Mouse (Mus musculus) adrenal gland, postnatal 36 days (tissue): ENCODE results near the gene Fam129c. TPM values are rescaled to one million over a fixed set of nuclear protein-coding genes. Genes with fewer than 3 reads are reported as not detected.

Experiments
- microRNA-seq: library from miRNA; unstranded; fragments of <30 nt; microRNA quantifications from one replicate; pipeline ENCODE4 v1.2.0, GENCODE M21; 2021
- total RNA-seq, 2 experiments: library from RNA; stranded (reverse); gene quantifications; 2 replicates each; pipeline ENCODE4 v1.2.3; 2021

Gene Fam129c
- total RNA-seq, 2 experiments from 2014 or later: 1.8 to 3.7 TPM

Small RNA genes lying within 50 kb of the gene (microRNA-seq; reads per million reads assigned to microRNA genes)
- 0.75 reads per million for gene Mir6769b

Other genes with a start within 250 kb of the Fam129c start
- 100 to 1,000 TPM; 192 to 200 TPM for gene Use1, start 230.8 kb upstream of the Fam129c start, total RNA-seq
- gene Ocel1, start 226.3 kb upstream of the Fam129c start, total RNA-seq: 10 to 100 TPM; 16.6 to 22.1 TPM
- gene Nr2f6, start 215.7 kb upstream of the Fam129c start, total RNA-seq: 10 to 100 TPM; 69.8 to 71.8 TPM
- 10 to 100 TPM; 12.7 to 20.6 TPM for gene Ushbp1, start 201.8 kb upstream of the Fam129c start, total RNA-seq
- gene Babam1, start 200.8 kb upstream of the Fam129c start, total RNA-seq: 100 to 1,000 TPM in 1 of 2 experiments, 10 to 100 TPM in 1; 90.6 to 102 TPM
- 1 to 10 TPM; 1.1 to 1.4 TPM for gene Ankle1, start 191.6 kb upstream of the Fam129c start, total RNA-seq
- gene Abhd8, start 134.0 kb upstream of the Fam129c start, total RNA-seq: 10 to 100 TPM; 56.6 to 81.2 TPM
- gene Mrpl34, start 132.7 kb upstream of the Fam129c start, total RNA-seq: 100 to 1,000 TPM in 1 of 2 experiments, 10 to 100 TPM in 1; 91.9 to 111 TPM
- gene Dda1, start 128.4 kb upstream of the Fam129c start, total RNA-seq: 10 to 100 TPM; 57.7 to 62.3 TPM
- gene Ano8, start 111.7 kb upstream of the Fam129c start, total RNA-seq: 10 to 100 TPM; 14.0 to 15.1 TPM
- 10 to 100 TPM; 22.5 to 23.1 TPM for gene Gtpbp3, start 109.5 kb upstream of the Fam129c start, total RNA-seq
- gene Plvap, start 85.9 kb upstream of the Fam129c start, total RNA-seq: 100 to 1,000 TPM; 200 to 203 TPM
- gene Ccdc194, start 71.9 kb upstream of the Fam129c start, total RNA-seq: not detected
- gene Bst2, start 60.2 kb upstream of the Fam129c start, total RNA-seq: 10 to 100 TPM; 65.6 to 87.4 TPM
- 10 to 100 TPM; 65.8 to 78.6 TPM for gene Mvb12a, start 54.7 kb upstream of the Fam129c start, total RNA-seq
- gene Tmem221, start 38.8 kb upstream of the Fam129c start, total RNA-seq: 1 to 10 TPM; 3.5 to 7.7 TPM
- 1 to 10 TPM in 1 of 2 experiments, under 1 TPM in 1; 0.73 to 1.7 TPM for gene Nxnl1, start 31.0 kb upstream of the Fam129c start, total RNA-seq
- gene Slc27a1, start 28.8 kb upstream of the Fam129c start, total RNA-seq: 100 to 1,000 TPM; 177 to 245 TPM
- gene Pgls, start 5.5 kb upstream of the Fam129c start, total RNA-seq: 100 to 1,000 TPM; 137 to 165 TPM
- 10 to 100 TPM; 57.4 to 61.8 TPM for gene Colgalt1, start 13.3 kb downstream of the Fam129c start, total RNA-seq
- gene Unc13a, start 74.1 kb downstream of the Fam129c start, total RNA-seq: 1 to 10 TPM; 4.6 to 7.3 TPM
- gene Jak3, start 78.6 kb downstream of the Fam129c start, total RNA-seq: 10 to 100 TPM; 11.3 to 13.0 TPM
- 1 to 10 TPM; 4.0 to 4.7 TPM for gene Insl3, start 91.6 kb downstream of the Fam129c start, total RNA-seq
- gene B3gnt3, start 104.1 kb downstream of the Fam129c start, total RNA-seq: 1 to 10 TPM; 4.0 to 4.5 TPM
- 1 to 10 TPM in 1 of 2 experiments, under 1 TPM in 1; 0.50 to 3.2 TPM for gene Fcho1, start 128.1 kb downstream of the Fam129c start, total RNA-seq